Mouse (Mus musculus) gastrocnemius, adult 2 months (tissue): ENCODE measurements around the gene Tsks. TPM values are rescaled to one million over a fixed set of nuclear protein-coding genes. Genes with fewer than 3 reads are reported as not detected.

ENCODE experiments used
- DNase-seq: peaks from one replicate; pipeline ENCODE4 v3.0.0; 2022
- H3K27ac ChIP-seq: fragments of 200-600 bp; 2 replicates; pipeline ENCODE4 v1.8.1; 2022; ENCODE audit warnings: mild to moderate bottlenecking
- H3K4me3 ChIP-seq: fragments of 200-600 bp; 2 replicates; pipeline ENCODE4 v1.8.1; 2022; ENCODE audit warnings: mild to moderate bottlenecking, moderate library complexity
- CTCF ChIP-seq: fragments of 200-600 bp; IDR thresholded peaks from 2 replicates; pipeline ENCODE4 v1.8.1; 2022; ENCODE audit warnings: antibody characterized with exemption, mild to moderate bottlenecking, moderate library complexity
- intact Hi-C: fragments of 180-260 bp; cut with DNase I; formaldehyde crosslinking; loops from one replicate; pipeline ENCODE4 v1.15.1; 2025
- total RNA-seq, 2 experiments: library from RNA; stranded (reverse); gene quantifications; 2 replicates each; pipeline ENCODE4 v1.2.3; 2021

The Tsks gene
- total RNA-seq, 2 experiments from 2014 or later: not detected

DNA sequence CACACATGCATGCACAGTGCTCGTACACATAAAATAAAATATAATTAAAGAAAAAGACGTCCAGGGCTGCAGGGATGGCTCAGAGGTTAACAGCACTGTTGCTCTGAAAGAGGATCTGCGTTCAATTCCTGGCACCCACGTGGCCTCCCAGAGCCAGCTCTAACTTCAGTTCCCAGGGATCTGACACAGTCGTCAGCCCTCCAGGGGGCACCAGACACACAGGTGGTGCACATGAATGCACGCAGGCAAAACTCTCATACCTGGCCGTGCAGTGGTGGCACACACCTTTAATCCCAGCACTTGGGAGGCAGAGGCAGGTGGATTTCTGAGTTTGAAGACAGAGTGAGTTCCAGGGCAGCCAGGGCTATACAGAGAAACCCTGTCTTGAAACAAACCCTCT, 23.0 kb downstream of the Tsks start:
- peak; percentile 23 for DNase-seq
- Histone ChIP-seq H3K27ac (no peak overlapping the region), H3K4me3 (no peak overlapping the region)
- peak; percentile 31; the same call in 1 of the 2 replicates for TF ChIP-seq CTCF
- intact Hi-C loops: no loop called here

DNA sequence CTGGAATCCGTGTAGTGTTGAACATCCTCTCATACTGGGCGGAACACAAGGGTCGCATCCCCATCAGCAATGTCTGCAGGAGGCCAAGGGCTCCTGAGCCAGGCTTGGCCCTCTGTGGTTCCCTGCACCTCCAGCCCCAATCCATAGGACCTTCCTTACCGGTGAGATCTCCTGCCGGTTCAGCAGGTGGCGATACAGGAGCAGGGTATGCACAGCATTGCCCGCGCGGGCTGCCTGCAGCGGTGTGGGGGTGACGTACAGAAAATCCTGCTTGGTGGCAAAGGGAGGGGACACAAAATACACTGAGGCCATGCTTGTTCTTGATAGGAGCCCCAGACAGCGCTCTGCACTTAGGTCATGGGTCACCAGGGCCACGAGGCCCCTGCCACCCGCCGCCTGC, 23.6 kb downstream of the Tsks start:
- Histone ChIP-seq H3K27ac (no peak overlapping the region), H3K4me3 (no peak overlapping the region)
- TF ChIP-seq CTCF: no peak
- DNase-seq: peak; percentile 21
- intact Hi-C loops: no loop called here

DNA sequence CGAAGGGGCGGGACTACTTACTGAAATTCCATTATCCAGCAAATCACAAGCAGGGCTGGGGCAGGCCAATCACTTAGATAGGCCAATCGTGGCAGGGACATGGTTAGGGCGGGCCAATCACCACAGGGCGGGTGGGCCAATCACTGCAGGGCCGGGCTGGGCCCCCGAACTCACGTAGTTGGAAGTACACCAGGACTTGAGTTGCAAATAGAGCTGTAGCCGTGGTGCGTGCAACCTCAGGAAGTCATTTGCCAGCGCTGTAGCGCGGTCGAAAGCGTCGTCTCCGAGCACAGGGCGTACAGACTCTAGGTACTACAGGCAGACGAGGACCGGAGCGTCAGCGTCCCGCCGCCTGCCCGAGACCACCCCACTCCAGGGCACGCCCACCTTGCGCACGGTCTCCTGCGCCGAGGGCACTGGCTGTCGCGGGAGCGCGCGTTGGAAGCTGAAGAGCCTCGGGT, 27.3 kb downstream of the Tsks start:
- intact Hi-C loops: no loop called here
- H3K27ac ChIP-seq: peak overlapping the region; percentile 69
- peak overlapping the region; percentile 82 for H3K4me3 ChIP-seq
- peak; percentile 89 for DNase-seq
- no peak for TF ChIP-seq CTCF

DNA sequence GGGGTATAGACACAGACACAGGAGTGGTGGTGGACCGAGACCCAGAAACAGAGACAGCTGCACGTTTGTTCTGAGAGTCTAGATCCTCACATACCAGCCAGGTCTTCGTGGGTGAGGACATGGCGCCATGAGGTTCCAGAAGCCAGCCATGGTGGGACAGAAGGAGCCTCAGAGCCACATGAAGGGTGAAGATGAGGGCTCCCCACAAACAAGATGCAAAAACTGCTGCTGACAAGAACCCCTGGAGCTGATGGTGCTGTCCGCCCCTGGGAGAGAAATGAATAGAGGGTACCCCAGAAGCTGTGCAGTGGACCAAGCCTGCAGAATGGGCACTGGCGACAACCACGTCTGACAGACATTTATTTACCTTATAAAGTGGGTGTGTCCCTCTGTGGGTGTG, 28.1 kb downstream of the Tsks start:
- peak overlapping the region; percentile 69; the same call in 1 of the 2 replicates for H3K27ac ChIP-seq
- no peak for TF ChIP-seq CTCF
- H3K4me3 ChIP-seq: peak overlapping the region; percentile 82; the same call in 1 of the 2 replicates
- no peak for DNase-seq
- intact Hi-C loops: no loop called here

DNA sequence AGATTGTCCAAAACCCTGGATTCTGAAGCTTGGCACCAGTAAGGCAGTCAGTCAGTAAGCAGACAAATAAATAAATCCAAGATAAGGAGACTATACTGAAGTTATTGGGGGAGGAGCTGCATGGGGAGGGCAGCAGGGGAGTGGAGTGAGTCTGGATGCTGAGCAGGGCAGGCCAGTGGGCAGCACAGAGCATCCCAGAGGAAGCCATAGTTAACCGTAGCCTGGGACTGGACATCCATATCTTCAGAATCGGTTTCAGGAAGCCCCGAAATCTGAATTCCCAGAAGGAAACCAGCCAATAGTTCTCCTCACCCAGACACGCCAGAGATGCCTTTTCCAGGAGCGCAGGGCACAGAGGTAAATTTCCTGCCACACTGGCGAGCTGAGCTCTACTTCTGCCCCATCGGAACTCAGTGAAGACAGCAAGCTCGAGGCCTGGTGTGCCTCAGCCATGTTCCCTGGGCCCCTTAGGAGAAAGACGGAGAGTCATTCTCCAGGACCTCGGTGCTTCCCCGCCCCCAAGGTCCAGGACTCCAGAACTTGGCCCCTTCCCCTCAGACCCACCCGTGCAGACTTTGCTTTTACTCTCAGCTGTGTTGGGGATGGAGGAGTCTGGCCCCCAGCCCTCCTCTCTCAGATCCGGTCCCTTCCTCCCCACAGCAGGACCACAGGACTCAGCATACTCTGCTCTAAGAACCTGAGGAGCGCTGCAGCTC, 30.6 kb downstream of the Tsks start:
- intact Hi-C loops: no loop called here
- H3K4me3 ChIP-seq: peak overlapping the region; percentile 76
- peak overlapping the region; percentile 84 for H3K27ac ChIP-seq
- no peak for TF ChIP-seq CTCF
- no peak for DNase-seq

DNA sequence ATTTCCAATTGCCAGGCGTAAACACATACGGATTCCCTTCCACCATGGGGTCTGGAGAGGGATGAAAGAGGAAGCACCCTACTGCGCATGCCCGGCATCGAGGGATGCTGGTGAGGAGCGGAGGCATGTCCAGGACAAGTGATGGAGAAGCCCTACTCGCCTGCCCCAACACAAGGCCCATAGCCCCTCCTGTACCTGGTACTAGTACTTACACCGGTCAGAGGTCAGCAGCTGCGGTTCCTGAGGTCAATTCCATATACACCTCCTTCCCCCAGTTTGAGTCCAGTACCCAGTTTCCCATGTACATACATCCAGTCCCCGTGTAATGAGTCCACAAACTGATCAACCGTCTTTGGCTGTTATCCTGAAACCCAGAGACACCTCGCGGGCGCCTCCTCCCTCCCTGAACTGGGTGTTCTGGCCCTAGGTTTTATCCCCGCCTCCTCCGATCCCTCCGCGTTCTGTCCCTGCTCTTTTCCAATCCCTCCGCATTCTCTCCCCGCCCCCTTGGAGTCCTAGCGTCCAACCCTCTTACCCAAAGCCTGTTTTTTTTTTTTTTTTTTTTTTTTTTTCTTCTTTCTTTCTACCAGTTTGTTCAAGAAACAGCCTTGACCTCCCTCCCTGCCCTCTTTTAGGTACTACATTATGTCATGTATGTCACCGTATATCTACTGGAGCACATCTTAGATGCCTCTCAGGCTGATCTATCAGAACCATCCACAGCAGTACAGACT, 31.5 kb downstream of the Tsks start, which contains the start of gene Cpt1c:
Gene Cpt1c (minus strand): TSS at position 469 of the 734 bp plus-strand sequence.
- DNase-seq: peak; percentile 84
- Histone ChIP-seq H3K4me3 (peak within 1 kb of the TSS; percentile 76), H3K27ac (peak within 1 kb of the TSS; percentile 84)
- no peak; the same call in 1 of the 2 replicates for TF ChIP-seq CTCF
- intact Hi-C loops: no loop called here

DNA sequence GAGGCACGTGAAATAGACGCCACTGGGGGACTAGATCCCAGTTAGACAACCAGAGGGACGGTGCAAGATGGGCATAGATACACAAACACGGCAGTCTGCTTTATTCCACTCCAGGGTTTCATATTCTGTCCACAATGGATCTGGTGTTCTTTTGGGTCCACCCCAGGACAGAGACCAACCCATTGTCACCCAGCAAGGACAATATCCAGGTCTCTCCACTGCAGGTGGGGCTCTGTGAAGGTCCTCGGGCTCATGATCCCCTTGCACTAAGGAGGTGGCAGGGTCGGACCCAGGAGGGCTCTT, 32.1 kb downstream of the Tsks start:
- H3K27ac ChIP-seq: peak overlapping the region; percentile 29; the same call in 1 of the 2 replicates
- no peak overlapping the region for H3K4me3 ChIP-seq
- no peak for DNase-seq
- no peak for TF ChIP-seq CTCF
- intact Hi-C loops: no loop called here

DNA sequence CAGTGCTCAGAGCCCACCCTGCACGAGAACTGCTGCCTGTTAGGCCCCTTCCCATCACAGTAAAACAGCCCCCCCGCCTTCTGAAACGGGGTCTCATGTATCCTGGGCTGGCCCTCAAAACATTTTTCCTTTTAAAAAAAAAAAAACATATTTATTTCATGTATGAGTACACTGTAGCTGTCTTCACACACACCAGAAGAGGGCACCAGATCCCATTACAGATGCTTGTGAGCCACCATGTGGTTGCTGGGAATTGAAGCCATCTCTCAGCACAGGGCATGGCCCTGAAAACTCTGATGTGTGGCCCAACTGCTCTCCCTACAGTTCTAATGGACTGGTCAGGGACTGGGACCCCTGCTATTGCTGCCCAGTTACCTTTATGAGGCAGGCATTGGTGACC, 35.3 kb downstream of the Tsks start:
- no peak for TF ChIP-seq CTCF
- intact Hi-C loops: no loop called here
- DNase-seq: no peak
- no peak overlapping the region for H3K4me3 ChIP-seq
- no peak overlapping the region for H3K27ac ChIP-seq

DNA sequence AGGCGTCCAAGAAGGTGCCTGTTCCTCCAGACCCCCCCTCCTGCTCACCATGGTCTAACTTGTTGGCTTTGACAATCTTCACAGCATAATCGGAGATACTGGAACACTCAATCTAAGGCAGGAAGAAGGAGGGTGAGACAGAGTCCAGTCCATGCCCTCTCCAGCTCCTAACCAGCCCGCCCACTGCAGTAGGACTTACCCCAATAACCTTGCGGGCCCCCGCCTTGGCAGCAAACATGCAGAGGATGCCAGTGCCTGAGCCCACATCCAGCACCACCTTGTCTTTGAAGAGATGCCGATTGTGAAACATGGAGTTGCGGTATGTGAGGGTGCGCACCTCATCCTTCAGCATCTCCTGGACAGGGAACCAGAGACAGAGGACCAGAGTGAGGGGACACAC, 38.5 kb downstream of the Tsks start:
- H3K27ac ChIP-seq: no peak overlapping the region
- H3K4me3 ChIP-seq: no peak overlapping the region
- no peak for TF ChIP-seq CTCF
- no peak for DNase-seq
- intact Hi-C loops: loop anchor here (5.0 kb wide), 1 partner anchor 156 kb away; the partner anchor contains the start of genes Flt3l and Gm45713

DNA sequence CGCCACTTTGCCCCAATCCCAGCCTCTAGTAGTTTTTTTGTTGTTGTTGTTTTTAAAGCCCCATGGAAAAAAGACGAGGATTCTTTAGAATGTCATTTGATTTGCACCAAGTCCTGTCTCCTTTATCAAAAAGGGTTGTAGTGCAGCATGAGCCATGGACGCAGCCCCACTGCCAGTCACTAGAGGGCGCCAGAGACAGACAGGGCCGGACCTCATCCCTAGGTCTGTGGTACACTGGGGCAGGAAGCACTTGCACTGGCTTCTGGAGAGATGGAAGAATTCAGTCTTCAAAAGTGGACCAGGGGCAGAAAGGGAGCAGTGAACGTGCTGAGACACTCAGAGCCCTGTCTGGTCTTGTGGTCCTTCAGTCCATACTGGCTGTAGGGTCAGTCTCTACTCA, 40.1 kb downstream of the Tsks start:
- TF ChIP-seq CTCF: no peak; the same call in 1 of the 2 replicates
- peak; percentile 92 for DNase-seq
- intact Hi-C loops: loop anchor here (5.0 kb wide), 1 partner anchor 154 kb away; the partner anchor contains the start of genes Flt3l and Gm45713
- Histone ChIP-seq H3K27ac (peak overlapping the region; percentile 100), H3K4me3 (peak overlapping the region; percentile 4; the same call in 1 of the 2 replicates)

DNA sequence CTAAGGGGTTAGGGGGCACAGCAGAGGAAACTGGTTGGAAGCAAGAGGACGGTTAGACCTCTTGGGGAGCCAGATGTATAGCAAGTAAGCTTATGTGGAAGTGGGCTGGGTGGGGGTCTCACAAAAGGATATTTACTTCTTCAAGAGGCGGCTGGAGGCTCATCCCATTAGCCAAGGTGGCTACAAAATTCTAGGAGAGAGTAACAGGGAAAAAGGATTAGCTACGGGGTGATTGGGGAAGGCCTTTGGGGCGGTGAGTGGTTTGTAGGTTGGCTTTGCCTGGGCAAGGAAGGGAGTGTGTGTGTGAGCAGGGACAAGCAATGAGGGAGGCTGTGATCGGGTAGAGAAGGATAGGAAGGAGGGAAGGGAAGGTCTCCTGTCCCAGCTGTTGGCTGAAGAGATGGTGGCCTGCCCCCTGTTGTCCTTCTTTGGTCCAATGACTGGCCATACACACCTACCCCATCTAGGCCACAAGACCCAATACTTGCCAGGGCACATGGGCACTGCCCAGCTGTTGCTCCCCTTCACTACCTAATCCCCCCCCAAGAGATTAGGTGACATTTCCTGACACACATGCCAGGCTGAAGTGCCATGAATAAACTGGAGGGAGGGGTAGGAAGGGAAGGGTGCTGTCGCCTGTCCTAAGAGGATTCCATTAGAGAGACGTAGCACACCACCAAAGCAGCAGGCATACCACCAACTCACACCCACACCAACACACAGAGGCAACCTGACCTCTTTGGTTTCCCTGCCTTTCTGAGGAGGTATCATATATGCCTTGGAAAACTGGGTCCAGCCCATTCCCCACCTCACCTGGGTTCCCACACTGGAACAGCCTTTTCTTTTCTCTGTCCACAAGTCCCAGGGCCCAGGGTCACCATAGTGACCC, 41.2 kb downstream of the Tsks start:
- TF ChIP-seq CTCF: peak; percentile 23; the same call in 1 of the 2 replicates
- H3K4me3 ChIP-seq: peak overlapping the region; percentile 100
- peak overlapping the region; percentile 100 for H3K27ac ChIP-seq
- intact Hi-C loops: loop anchor here (2.0 to 5.0 kb wide), 2 partner anchors 85 to 153 kb away; partner anchors contain the start of genes Flt3l and Gm45713
- DNase-seq: peak; percentile 75

DNA sequence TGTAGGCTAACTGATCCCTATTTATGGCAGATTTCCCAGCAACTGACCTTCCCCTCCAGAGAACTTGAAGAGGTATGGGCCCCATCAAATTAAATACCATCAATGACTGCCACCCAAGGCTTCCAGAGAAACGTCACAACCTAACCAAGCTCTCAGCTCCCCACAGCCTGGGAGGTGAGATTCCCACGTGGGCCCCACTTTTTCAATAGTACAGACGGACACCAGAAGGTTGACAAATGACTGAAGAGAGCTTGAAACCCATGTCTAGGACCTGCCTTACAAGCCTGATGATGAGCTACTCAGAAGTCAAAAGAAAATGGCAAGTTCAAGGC, 41.8 kb downstream of the Tsks start:
- H3K4me3 ChIP-seq: peak overlapping the region; percentile 100
- peak overlapping the region; percentile 100 for H3K27ac ChIP-seq
- no peak for TF ChIP-seq CTCF
- intact Hi-C loops: loop anchor here (2.0 to 5.0 kb wide), 2 partner anchors 84 to 153 kb away; partner anchors contain the start of genes Flt3l and Gm45713
- no peak for DNase-seq
